Mouse (Mus musculus) kidney, postnatal 4 days (tissue): ENCODE data around the gene B3gnt9.

ENCODE experiments used
- DNase-seq, 2 experiments: peaks; one replicate each; pipeline ENCODE4 v3.0.0; 2021; ENCODE audit warnings: mixed read lengths in 2 of 2

The B3gnt9 gene

DNA sequence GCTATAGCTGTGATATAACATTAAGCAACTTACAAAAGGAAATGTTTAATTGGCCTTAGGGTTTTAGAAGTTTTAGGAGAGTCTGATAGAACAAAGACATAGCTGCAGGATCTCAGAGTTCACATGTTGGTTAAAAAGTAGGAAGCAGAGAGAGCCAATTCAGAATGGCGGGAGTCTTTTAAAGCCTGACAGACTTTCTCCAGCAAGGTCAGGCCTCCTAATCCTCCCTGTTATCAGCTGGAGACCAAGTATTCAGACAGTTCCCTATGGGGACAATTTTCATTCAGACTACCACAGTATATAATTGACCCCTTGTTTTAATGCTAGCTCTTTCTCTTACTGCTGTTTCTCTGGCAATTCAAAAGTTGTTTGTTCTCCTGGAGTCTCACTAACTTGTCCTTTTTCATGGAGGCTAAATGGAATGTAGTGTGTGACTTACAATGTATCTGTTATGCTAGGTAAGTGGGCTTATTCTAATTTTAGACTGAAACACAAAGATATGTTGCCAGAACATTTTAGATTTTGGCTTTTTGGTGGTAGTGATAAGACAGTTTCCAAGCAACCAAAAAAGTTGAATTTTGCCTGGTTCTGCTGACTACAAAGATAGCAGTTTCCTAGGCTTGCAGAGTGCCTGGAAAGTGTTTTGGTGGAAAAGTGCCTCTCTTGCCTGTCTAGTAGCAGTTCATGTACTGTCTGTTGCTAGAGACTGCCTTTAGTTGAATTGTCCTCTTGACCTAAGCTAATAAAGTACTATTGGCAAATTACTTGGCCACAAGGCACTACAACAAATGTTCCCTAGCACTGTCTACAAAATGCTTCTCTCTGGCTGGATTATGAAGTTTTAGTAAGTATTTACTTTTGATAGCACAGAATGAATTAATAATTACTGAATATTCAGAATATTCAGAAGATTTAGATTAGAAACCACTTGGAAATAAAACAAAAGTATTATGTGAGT is 45.5 kb downstream of the B3gnt9 start:
- DNase-seq, result no peak

DNA sequence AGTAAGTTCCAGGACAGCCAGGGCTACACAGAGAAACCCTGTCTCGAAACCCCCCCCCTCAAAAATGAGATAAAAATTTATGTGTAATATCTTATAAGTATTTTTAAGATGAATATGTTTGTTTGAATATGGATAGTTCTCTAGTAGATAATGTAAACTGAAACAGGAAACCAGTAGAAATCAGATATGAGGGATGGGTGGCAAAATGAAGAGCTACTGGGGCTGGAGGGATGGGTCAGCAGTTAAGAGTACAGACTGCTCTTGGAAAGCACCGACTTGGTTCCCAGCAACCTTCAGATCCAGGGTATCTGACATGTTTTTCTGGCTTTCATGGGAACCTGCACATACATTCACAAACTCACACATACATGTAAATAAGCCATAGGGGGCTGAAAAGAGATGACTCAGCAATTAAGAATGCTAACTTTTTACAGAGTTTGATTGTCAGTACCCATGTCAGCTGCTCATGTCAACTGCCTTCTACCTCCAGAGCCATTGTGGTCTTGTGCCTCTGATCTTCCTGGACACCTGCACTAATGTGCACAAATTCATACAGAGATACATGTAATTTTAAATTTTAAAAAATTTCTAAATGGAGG is 47.2 kb downstream of the B3gnt9 start:
- no peak for DNase-seq

DNA sequence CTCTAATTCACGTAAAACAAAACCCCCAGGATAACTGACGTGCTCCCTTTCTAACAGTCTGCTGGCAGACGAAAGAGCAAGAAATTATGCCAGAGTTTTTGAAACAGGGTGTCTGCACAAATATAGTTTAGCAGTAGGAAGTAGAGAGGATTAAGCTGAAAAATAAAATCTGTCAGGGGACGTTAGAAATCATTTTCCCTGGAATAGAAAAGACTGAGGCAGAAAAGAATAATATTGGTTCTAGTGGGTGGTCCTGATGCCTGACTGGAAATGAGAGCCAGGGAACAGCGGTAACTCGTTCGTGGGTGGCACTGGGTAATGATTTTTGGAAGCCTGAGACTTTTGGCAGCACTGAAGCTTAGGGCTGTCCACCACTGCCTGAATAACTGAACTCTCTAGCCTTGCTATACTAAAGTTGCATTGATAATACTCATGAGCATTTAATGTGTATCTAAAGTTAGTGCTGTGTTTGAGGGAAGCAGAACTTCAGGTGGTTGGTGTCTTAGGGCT is 48.1 kb downstream of the B3gnt9 start:
- DNase-seq, result no peak

DNA sequence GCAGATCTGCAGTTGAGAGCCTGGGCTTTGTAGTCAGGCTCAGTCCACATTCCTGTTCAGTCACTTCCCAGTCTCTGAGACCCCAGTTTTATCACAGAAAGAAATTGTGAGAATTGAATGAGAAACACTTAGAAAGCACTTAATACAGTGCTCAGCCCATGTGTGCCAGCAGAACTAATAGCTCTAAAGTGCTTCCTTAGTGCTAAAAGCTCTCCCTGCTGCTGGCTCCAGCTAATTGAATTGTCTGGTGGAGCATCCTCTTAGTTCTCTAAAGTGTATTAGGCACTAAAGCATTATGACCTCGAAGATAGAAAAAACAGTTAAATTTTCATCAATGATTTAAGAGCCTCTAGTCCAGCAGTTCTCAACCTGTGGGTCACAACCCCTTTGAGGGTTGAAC is 49.2 kb downstream of the B3gnt9 start:
- DNase-seq, result no peak
